Mouse (Mus musculus): ENCODE measurements around the gene Adamtsl2.

The Adamtsl2 gene

GRCm38 (mm10) chr2:27121626-27122355 is 42.6 kb downstream of the Adamtsl2 start:
- peak; percentile 45 for DNase-seq

- DNase-seq: no peak
These were observed 43.4 kb downstream of the Adamtsl2 start for GRCm38 (mm10) chr2:27122578-27122977.

GRCm38 (mm10) chr2:27123121-27123520 is 43.9 kb downstream of the Adamtsl2 start:
- DNase-seq: no peak

- DNase-seq: no peak
These were observed 46.8 kb downstream of the Adamtsl2 start for GRCm38 (mm10) chr2:27125979-27126378.

- DNase-seq: no peak
These were observed 47.3 kb downstream of the Adamtsl2 start for GRCm38 (mm10) chr2:27126496-27126895.

- no peak for DNase-seq
These were observed 49.8 kb downstream of the Adamtsl2 start for GRCm38 (mm10) chr2:27128990-27129389.

- DNase-seq: no peak
These were observed 56.8 kb downstream of the Adamtsl2 start for GRCm38 (mm10) chr2:27135935-27136334.

- no peak for DNase-seq
These were observed 57.2 kb downstream of the Adamtsl2 start for GRCm38 (mm10) chr2:27136336-27136735.

- DNase-seq: no peak
These were observed 57.6 kb downstream of the Adamtsl2 start for GRCm38 (mm10) chr2:27136789-27137188.

GRCm38 (mm10) chr2:27138356-27138755 is 59.2 kb downstream of the Adamtsl2 start:
- DNase-seq: no peak

GRCm38 (mm10) chr2:27141950-27142693 is 62.9 kb downstream of the Adamtsl2 start, which contains the start of gene Fam163b:
Gene Fam163b (minus strand): TSS chr2:27142491.
- DNase-seq: peak; percentile 50

- no peak for DNase-seq
These were observed 65.8 kb downstream of the Adamtsl2 start for GRCm38 (mm10) chr2:27144957-27145356.

GRCm38 (mm10) chr2:27146840-27147239 is 67.7 kb downstream of the Adamtsl2 start:
- no peak for DNase-seq

- DNase-seq: no peak
These were observed 70.3 kb downstream of the Adamtsl2 start for GRCm38 (mm10) chr2:27149457-27149856.

- DNase-seq: no peak
These were observed 75.4 kb downstream of the Adamtsl2 start for GRCm38 (mm10) chr2:27154466-27155185.

GRCm38 (mm10) chr2:27156596-27156995 is 77.4 kb downstream of the Adamtsl2 start:
- DNase-seq: no peak
